Mouse (Mus musculus) MEL (cell line): ENCODE measurements around the gene Txndc15. TPM values are rescaled to one million over a fixed set of nuclear protein-coding genes. Genes with fewer than 3 reads are reported as not detected.

ENCODE experiments used
- polyA plus RNA-seq, 2 experiments: library from polyadenylated mRNA; stranded (reverse) in 1 of 2; unstranded in 1 of 2; fragments of >175 nt in 1 of 2; fragments of >200 nt in 1 of 2; gene quantifications; 2 replicates each; pipeline versions ENCODE4 v1.2.1 to v1.2.4; 2012; ENCODE audit warnings: low replicate concordance in 2 of 2, low read depth in 1 of 2; ENCODE audit not compliant: insufficient read length in 2 of 2, insufficient read depth in 1 of 2, missing spikeins in 1 of 2
- total RNA-seq: library from RNA; depleted of rRNA; stranded (reverse); fragments of 300-350 nt; gene quantifications from 2 replicates; pipeline ENCODE4 v1.2.3, GENCODE M21; 2012; rRNA removed

Txndc15 gene
- total and polyA plus RNA-seq, 3 experiments: 31.5 to 43.0 TPM; not detected in 1

Other genes starting within 250 kb of the Txndc15 start
- 0.04 and 0.10 TPM in 2 replicates for gene Dbn1, start 226.5 kb upstream of the Txndc15 start, total RNA-seq
- under 1 TPM in 1 of 2 experiments, not detected in 1; 0.53 TPM for gene Dbn1, start 226.5 kb upstream of the Txndc15 start, polyA plus RNA-seq
- 12.3 and 15.7 TPM in 2 replicates for gene Pdlim7, start 201.0 kb upstream of the Txndc15 start, total RNA-seq
- 10 to 100 TPM in 1 of 2 experiments, not detected in 1; 40.6 TPM for gene Pdlim7, start 201.0 kb upstream of the Txndc15 start, polyA plus RNA-seq
- gene Dok3, start 185.4 kb upstream of the Txndc15 start, total RNA-seq: 1.4 and 1.6 TPM in 2 replicates
- 1 to 10 TPM in 1 of 2 experiments, not detected in 1; 4.3 TPM for gene Dok3, start 185.4 kb upstream of the Txndc15 start, polyA plus RNA-seq
- 58.5 and 61.6 TPM in 2 replicates for gene Ddx41, start 178.0 kb upstream of the Txndc15 start, total RNA-seq
- gene Ddx41, start 178.0 kb upstream of the Txndc15 start, polyA plus RNA-seq: 10 to 100 TPM in 1 of 2 experiments, not detected in 1; 88.8 TPM
- 11.7 and 11.9 TPM in 2 replicates for gene Fam193b, start 143.5 kb upstream of the Txndc15 start, total RNA-seq
- gene Fam193b, start 143.5 kb upstream of the Txndc15 start, polyA plus RNA-seq: 10 to 100 TPM in 1 of 2 experiments, not detected in 1; 38.7 TPM
- gene Tmed9, start 140.9 kb upstream of the Txndc15 start, total RNA-seq: 185 and 222 TPM in 2 replicates
- 100 to 1,000 TPM in 1 of 2 experiments, not detected in 1; 218 TPM for gene Tmed9, start 140.9 kb upstream of the Txndc15 start, polyA plus RNA-seq
- 15.0 and 18.0 TPM in 2 replicates for gene B4galt7, start 114.8 kb upstream of the Txndc15 start, total RNA-seq
- 10 to 100 TPM in 1 of 2 experiments, not detected in 1; 19.9 TPM for gene B4galt7, start 114.8 kb upstream of the Txndc15 start, polyA plus RNA-seq
- gene Caml, start 91.6 kb upstream of the Txndc15 start, total RNA-seq: 33.5 and 42.5 TPM in 2 replicates
- 10 to 100 TPM in 1 of 2 experiments, not detected in 1; 47.1 TPM for gene Caml, start 91.6 kb upstream of the Txndc15 start, polyA plus RNA-seq
- 52.8 and 58.3 TPM in 2 replicates for gene Ddx46, start 79.6 kb upstream of the Txndc15 start, total RNA-seq
- gene Ddx46, start 79.6 kb upstream of the Txndc15 start, polyA plus RNA-seq: 100 to 1,000 TPM in 1 of 2 experiments, 10 to 100 TPM in 1; 89.5 to 122 TPM
- 16.2 and 20.4 TPM in 2 replicates for gene B230219D22Rik, start 21.5 kb upstream of the Txndc15 start, total RNA-seq
- 100 to 1,000 TPM in 1 of 2 experiments, 10 to 100 TPM in 1; 30.0 to 145 TPM for gene B230219D22Rik, start 21.5 kb upstream of the Txndc15 start, polyA plus RNA-seq
- gene Pcbd2, start 12.7 kb downstream of the Txndc15 start, total RNA-seq: 24.6 and 32.0 TPM in 2 replicates
- 10 to 100 TPM in 1 of 2 experiments, not detected in 1; 69.4 TPM for gene Pcbd2, start 12.7 kb downstream of the Txndc15 start, polyA plus RNA-seq
- not detected in 2 replicates for gene Catsper3, start 69.9 kb downstream of the Txndc15 start, total RNA-seq
- gene Catsper3, start 69.9 kb downstream of the Txndc15 start, polyA plus RNA-seq: not detected
- not detected in 2 replicates for gene Pitx1, start 121.5 kb downstream of the Txndc15 start, total RNA-seq
- gene Pitx1, start 121.5 kb downstream of the Txndc15 start, polyA plus RNA-seq: not detected